ENCODE assay signal across 8 mouse cellular contexts in genomic region chr8:120375170-120375569, GRCm38 (mm10).
DNase-seq lines count a peak whose midpoint lies in the region; ATAC-seq and TF ChIP-seq lines count a peak whose summit lies in the region.

No protein-coding gene starts in this region.

- ATAC-seq in forebrain, postnatal 0 days, result no peak
- ATAC-seq in hindbrain, embryonic 12.5 days (ENCODE audit: low FRiP score), result peak; percentile 68
- ATAC-seq in liver, embryonic 14.5 days (ENCODE audit: insufficient read depth), result no peak

- H3K27ac ChIP-seq in forebrain, embryonic 10.5 days, result peak overlapping the region; percentile 73
- H3K27ac ChIP-seq in forebrain, postnatal 0 days (ENCODE audit: low read depth, low read length), result no peak overlapping the region
- peak overlapping the region; percentile 84 for H3K27ac ChIP-seq in hindbrain, embryonic 12.5 days
- H3K27ac ChIP-seq in liver, embryonic 14.5 days, result peak overlapping the region; percentile 97

- peaks cover 97% of the 10 kb centered on the region for H3K4me1 ChIP-seq in forebrain, embryonic 10.5 days
- peaks cover 10% of the 10 kb centered on the region for H3K4me1 ChIP-seq in forebrain, postnatal 0 days (ENCODE audit: insufficient read depth)
- peaks cover 83% of the 10 kb centered on the region for H3K4me1 ChIP-seq in hindbrain, embryonic 12.5 days
- H3K4me1 ChIP-seq in liver, embryonic 14.5 days (replicated peaks; ENCODE audit: control insufficient read depth in 2 of 2, insufficient read depth in 2 of 2, low read length in 1 of 2), result peaks cover 81 to 83% of the 10 kb centered on the region in 2 experiments

- DNase-seq in forebrain, embryonic 10.5 days (ENCODE audit: extremely low spot score, low spot score), result no peak
- no peak for DNase-seq in forebrain, postnatal 0 days
- DNase-seq in R1 (ENCODE audit: low read depth, low spot score), result peak; percentile 92
- peak in 2 of 3 experiments; percentile 49 to 65 for DNase-seq in liver, embryonic 14.5 days (ENCODE audit: low read depth in 3 of 3, low spot score in 3 of 3)
- DNase-seq in left cerebral cortex, adult 18-20 months (ENCODE audit: low spot score in 2 of 2), result no peak
- DNase-seq in gastrocnemius, postnatal 25 days, result no peak
- DNase-seq in gastrocnemius, postnatal 36 days, result no peak

- intact Hi-C loops in gastrocnemius, postnatal 36 days (cut with DNase I), result no loop called here

- 36% methylated on average over 5 of the region's 5 CpGs for WGBS in forebrain, embryonic 10.5 days
- WGBS in forebrain, postnatal 0 days, result 32% methylated on average over 5 of the region's 5 CpGs
- WGBS in hindbrain, embryonic 12.5 days, result 29% methylated on average over 5 of the region's 5 CpGs
- WGBS in liver, embryonic 14.5 days (ENCODE audit: insufficient replicate concordance), result 12% methylated on average over 5 of the region's 5 CpGs

- H3K27me3 ChIP-seq in forebrain, embryonic 10.5 days (ENCODE audit: poor library complexity, severe bottlenecking), result peaks cover 73% of the 10 kb centered on the region
- no peaks in the 10 kb centered on the region for H3K27me3 ChIP-seq in forebrain, postnatal 0 days (ENCODE audit: insufficient read depth, low read length)
- no peaks in the 10 kb centered on the region for H3K27me3 ChIP-seq in hindbrain, embryonic 12.5 days
- no peaks in the 10 kb centered on the region for H3K27me3 ChIP-seq in liver, embryonic 14.5 days (ENCODE audit: control insufficient read depth, insufficient read depth, low read length)

- no peak for TF ChIP-seq CTCF in forebrain, postnatal 0 days (IDR thresholded peaks at IDR 0.05; ENCODE audit: low read depth)
- TF ChIP-seq CTCF in liver, embryonic 14.5 days (IDR thresholded peaks at IDR 0.05; ENCODE audit: low read depth), result no peak

- H3K36me3 ChIP-seq in forebrain, embryonic 10.5 days (replicated peaks), result no peaks in the 10 kb centered on the region
- no peaks in the 10 kb centered on the region for H3K36me3 ChIP-seq in forebrain, postnatal 0 days (ENCODE audit: insufficient read depth)
- H3K36me3 ChIP-seq in hindbrain, embryonic 12.5 days, result no peaks in the 10 kb centered on the region
- no peaks in the 10 kb centered on the region for H3K36me3 ChIP-seq in liver, embryonic 14.5 days (replicated peaks; ENCODE audit: control insufficient read depth, insufficient read depth, low read depth)

- H3K4me2 ChIP-seq in forebrain, postnatal 0 days (ENCODE audit: low read depth), result no peak overlapping the region
- H3K4me2 ChIP-seq in hindbrain, embryonic 12.5 days (replicated peaks), result no peak overlapping the region
- H3K4me2 ChIP-seq in liver, embryonic 14.5 days (ENCODE audit: low read depth), result peak overlapping the region; percentile 18; the same call in 1 of the 2 replicates

- H3K4me3 ChIP-seq in forebrain, embryonic 10.5 days, result no peak overlapping the region
- no peak overlapping the region for H3K4me3 ChIP-seq in forebrain, postnatal 0 days (ENCODE audit: low read depth, low read length)
- no peak overlapping the region for H3K4me3 ChIP-seq in hindbrain, embryonic 12.5 days
- H3K4me3 ChIP-seq in liver, embryonic 14.5 days (ENCODE audit: insufficient read depth in 1 of 2, low read depth in 2 of 2, low read length in 2 of 2), result no peak overlapping the region

- no peaks in the 10 kb centered on the region for H3K9me3 ChIP-seq in forebrain, embryonic 10.5 days
- H3K9me3 ChIP-seq in forebrain, postnatal 0 days (ENCODE audit: low read length), result no peaks in the 10 kb centered on the region
- H3K9me3 ChIP-seq in hindbrain, embryonic 12.5 days (replicated peaks), result no peaks in the 10 kb centered on the region
- H3K9me3 ChIP-seq in liver, embryonic 14.5 days (ENCODE audit: control insufficient read depth, low read length), result no peaks in the 10 kb centered on the region

- no peak for TF ChIP-seq EP300 in liver, embryonic 14.5 days (IDR thresholded peaks at IDR 0.05; ENCODE audit: low read depth)

- H3K9ac ChIP-seq in forebrain, postnatal 0 days, result no peak overlapping the region
- H3K9ac ChIP-seq in hindbrain, embryonic 12.5 days, result no peak overlapping the region
- H3K9ac ChIP-seq in liver, embryonic 14.5 days (replicated peaks), result peak overlapping the region; percentile 50

Comparison
In these comparisons a context has a peak if more than half of its experiments do, and no peak if none do; other contexts are left out.
1. DNase-seq: peak in R1 (single experiment) and liver, embryonic 14.5 days (2 of 3); none in forebrain, embryonic 10.5 days (single experiment), forebrain, postnatal 0 days (single experiment), left cerebral cortex, adult 18-20 months (0 of 2), gastrocnemius, postnatal 25 days (single experiment) and gastrocnemius, postnatal 36 days (0 of 2).